Mouse (Mus musculus) lung, adult 18-20 months (tissue): ENCODE measurements at regions not wholly inside any gene's neighbourhood (a gene's known extent, or its start where the extent isn't known, plus 50 kb on each side); places are given as distances from the start of the nearest gene placed in this dataset.
"Not testable (repeated sequence)": the region's sequence is repeated elsewhere in the genome, so short reads cannot be mapped to it uniquely, and the experiment has no call there.

Source experiments
- DNase-seq, 2 experiments: peaks; one replicate each; pipeline ENCODE4 v3.0.0; 2022; ENCODE audit warnings: mixed read lengths in 2 of 2

DNA sequence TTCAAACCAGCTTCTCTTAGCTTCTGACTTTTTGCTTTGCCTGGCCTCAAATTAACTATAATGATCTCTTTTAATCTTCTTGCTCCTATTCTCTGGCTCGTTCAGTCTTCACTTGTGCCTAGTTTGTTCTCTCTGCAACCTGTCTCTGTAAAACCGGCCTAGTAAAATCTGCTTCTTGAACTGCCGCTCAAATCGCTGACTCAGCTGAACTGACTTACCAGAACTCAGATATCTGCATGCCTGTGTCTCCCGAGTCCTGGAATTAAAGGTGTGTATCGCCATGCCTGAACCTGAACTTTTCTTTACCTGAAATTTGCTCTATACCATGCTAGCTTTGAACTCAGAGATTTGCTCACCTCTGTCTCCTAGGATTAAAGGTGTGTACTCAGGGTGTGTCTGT lies 212.2 kb downstream of the Glrx3 start:
- DNase-seq, result no peak

DNA sequence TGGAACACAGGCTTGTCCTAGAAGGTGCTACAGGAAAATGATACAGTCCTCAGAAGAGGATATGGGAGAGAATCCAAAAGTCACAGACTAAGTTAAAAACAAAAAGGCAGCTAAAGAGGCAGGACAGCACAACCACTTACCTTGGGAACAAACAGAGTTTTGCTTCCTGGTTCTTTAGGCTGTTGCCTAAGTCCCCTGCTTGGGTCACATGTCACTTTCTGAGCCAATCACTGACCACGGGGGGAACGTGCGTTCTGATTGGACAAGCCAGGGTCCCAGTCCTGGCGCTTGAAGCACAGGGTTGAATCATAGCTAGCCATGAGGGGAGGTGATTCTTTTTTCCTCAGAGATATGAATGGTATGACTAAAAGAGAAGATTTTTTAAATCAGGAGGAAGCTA lies 216.4 kb downstream of the Glrx3 start:
- no peak for DNase-seq

- no peak for DNase-seq
Observed at GRCm38 (mm10) chr7:137667165-137667564, 229.8 kb downstream of the Glrx3 start.

DNA sequence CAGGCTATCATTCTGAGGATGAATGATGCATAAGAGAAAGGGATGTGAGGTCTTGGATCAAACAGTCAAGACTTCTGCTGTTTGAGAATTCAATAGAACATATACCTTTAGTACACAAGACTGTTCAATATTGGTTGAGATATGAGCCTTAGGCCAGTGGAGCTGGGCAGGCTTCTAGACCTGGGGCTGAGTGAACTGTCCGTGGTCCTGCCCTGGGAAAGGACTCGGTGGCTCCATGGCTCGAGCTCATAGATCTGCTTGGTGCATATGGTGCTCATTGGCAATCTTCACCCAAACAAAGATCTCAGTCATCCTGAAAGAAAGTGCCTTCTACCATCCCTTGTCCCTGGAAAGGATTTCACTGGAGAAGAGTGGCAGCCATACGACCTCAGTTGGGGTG lies 233.7 kb downstream of the Glrx3 start:
- no peak for DNase-seq

DNA sequence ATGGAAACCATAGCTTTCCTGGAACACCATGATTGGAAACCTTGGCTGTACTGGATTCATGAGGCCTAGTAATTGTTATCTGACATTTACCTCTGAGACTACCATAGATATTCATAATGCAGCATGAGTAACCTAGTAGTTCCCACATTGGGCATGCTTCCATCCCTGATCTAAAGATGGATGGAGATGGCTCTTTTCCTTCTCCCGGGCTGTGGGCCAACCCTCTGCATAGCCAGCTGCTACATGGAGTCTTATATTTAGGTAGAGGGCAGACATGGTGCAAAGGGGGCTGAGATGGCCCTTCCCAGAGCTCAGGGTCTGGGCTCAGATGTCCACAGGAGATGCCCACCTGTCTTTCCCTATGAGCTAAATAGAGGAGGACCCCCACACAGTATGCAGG lies 237.2 kb downstream of the Glrx3 start:
- no peak for DNase-seq

DNA sequence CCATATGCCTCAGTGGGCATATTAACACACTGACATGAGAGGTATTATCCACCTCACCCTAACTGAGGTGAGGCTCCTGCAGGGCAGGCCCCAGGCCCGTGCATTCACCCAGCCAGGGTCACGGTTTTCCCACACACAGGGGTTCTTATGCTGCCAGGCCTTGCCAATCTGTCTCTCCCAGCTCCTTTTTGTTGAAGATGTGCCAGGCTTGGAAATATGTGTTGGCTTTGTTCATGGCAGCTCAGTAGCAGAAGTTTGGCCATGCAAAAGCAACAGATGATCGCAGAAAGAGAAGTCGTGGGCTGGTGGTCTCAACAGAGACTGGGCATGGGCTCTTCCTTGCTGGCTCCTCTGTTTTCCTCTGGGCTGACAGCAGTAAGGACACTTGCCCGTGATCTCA lies 238.0 kb downstream of the Glrx3 start:
- no peak for DNase-seq

- DNase-seq, result no peak
Observed at GRCm38 (mm10) chr7:137684826-137685225, 247.4 kb downstream of the Glrx3 start.

DNA sequence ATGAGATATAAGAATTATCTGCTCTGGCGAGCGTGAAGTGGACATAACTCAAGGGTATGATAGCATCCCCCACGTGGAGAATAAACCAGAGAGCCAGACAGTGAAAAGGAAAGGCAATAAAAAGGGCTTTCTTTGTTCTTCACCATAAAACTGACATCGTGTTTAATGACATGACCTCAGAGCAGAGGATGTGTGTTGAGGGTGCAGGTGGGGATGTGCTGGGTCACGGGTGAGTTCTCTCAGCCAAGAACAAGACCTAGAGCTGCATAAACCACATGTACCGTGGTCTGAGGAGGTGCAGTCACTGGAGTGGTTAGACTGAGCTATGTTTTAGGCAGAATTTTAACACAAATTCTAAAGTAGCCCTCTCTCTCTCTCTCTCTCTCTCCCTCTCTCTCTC lies 247.9 kb downstream of the Glrx3 start:
- DNase-seq, result no peak

DNA sequence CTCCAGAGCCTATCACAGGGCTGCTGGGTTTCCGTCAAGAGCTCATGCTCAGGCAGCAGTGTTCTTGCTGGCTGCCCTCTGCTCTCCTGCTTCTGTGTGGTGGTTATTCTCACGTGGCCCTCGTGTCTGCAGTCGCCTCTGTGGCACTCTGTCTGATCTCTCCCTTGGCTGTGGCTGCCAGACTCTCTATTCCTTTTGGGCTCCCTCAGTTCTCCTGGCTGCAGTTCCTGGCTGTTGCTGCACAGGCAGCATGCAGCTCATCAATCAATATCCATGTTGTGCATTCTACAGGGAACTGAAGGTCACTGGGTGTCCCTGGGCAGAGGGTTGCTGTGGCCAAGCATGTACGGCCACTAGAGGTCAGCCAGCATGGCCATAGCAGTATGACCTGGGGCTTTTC lies 259.4 kb downstream of the Glrx3 start:
- DNase-seq, result peak; percentile 20 to 24

- not testable (repeated sequence) for DNase-seq
Observed at GRCm38 (mm10) chr7:137698501-137698900, 261.1 kb downstream of the Glrx3 start.

DNA sequence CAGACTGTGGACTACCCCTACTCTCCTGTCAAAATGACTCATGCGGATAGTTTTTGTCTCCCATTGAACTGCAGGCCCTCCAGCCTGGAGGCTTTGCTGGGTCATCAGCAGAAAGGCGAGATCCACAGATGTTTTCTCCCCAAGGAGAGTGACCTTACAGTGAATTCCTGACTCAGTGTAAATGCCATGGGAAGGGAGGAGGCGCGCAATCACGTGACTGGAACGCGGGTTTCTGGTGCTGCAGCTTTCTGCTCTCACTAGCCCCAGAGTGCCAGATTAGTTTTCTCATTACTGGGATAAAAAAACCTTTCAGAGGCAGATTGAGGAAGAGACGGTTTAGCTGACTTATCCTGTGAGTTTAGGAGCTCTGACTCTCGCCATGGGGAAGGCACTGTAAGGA lies 275.4 kb downstream of the Glrx3 start:
- no peak for DNase-seq

DNA sequence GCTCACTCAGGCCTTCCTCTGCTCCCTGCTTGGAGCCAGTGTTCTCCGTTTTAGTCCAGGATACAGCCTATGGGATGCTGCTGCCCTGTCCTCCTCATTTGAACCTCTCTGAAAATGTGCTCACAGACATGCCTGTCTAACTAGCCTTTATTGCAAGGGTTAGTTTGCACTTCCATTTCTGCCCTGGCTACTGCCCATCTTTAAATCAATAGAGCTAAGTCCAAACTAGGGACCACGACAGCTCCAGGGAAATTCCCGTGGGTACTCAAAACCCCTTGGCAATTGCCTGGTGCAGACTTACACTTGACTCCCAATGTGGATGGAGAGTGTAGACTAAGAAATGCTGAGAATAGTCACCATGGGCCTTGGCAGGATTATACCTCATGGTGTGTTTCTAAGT lies 276.4 kb downstream of the Glrx3 start:
- no peak for DNase-seq

GRCm38 (mm10) chr7:137714318-137714962 lies 277.0 kb downstream of the Glrx3 start:
- DNase-seq, result peak; percentile 12 to 29

- DNase-seq, result no peak
Observed at GRCm38 (mm10) chr7:137715126-137715900, 277.9 kb downstream of the Glrx3 start.

- DNase-seq, result peak; percentile 7 to 31
Observed at GRCm38 (mm10) chr7:137723361-137724040, 286.1 kb downstream of the Glrx3 start.

- DNase-seq, result no peak
Observed at GRCm38 (mm10) chr7:137726031-137726430, 288.6 kb downstream of the Glrx3 start.

GRCm38 (mm10) chr7:137735873-137736527 lies 298.6 kb downstream of the Glrx3 start:
- DNase-seq, result no peak

DNA sequence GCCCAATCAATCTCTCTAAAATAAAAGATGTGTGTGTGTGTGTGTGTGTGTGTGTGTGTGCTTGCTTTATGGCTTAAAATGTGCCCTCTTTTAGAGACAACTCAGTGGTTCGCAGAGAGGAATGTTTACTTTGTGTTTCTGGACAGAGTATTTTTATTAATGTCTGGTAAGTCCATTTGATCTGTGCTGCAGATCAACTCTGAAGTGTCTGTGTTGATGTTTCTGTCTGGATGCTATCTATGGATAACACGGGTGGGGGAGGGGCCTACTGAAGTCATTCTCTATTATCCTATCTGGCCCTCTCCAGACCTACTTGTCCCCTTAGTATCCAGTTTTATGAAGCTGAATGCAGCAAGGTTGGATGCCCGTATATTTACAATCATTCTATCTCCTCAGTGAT lies 304.3 kb downstream of the Glrx3 start:
- DNase-seq, result no peak

GRCm38 (mm10) chr7:137742297-137742751 lies 304.9 kb downstream of the Glrx3 start:
- DNase-seq, result peak in 1 of 2 experiments; percentile 15

DNA sequence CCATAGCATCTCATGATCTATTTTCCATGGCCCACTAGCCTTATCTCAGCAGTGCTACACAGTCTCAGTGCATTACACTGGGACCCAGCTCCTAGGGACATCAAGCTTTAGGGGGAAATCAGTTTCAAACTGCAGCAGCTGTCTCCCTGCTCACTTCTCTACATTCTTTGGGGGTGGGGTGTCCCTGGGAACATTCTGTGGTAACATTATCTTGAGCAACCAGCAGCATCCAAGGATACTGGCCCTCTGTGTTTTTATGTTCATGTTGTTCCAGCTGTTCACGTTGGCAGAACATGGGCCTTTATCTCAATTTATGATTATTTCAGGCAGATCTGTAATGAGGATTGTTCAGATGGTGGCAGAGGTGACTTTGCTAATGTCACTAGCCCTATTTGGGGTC lies 308.2 kb downstream of the Glrx3 start:
- DNase-seq, result peak in 1 of 2 experiments; percentile 3

- no peak for DNase-seq
Observed at GRCm38 (mm10) chr7:137745991-137746390, 308.6 kb downstream of the Glrx3 start.

DNA sequence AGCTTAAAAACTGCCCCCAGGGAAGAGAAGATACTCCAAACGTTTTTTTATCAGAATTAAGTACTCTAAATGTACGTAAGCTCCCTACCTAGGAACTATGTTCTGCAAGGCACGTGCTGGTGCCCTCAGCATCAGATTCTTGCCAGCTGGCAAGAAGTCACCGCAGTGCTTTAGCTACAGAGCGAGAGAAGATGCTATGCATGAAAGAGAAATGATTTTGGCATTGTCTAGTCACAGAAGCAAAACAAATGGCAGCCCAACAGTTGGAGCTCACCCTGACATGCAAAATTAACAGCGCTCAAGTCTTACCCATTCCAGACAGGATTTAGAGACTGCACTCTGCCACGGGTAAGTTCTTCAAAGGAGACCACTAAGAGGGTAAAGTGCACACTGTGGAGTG lies 311.5 kb downstream of the Glrx3 start:
- no peak for DNase-seq

- no peak for DNase-seq
Observed at GRCm38 (mm10) chr7:137750741-137751140, 313.3 kb downstream of the Glrx3 start.
